Mouse (Mus musculus) inflammation-experienced regulatory T-cells, adult 16 weeks (primary cell): Measurements from ENCODE around the gene Cdkl1. TPM values are rescaled to one million over a fixed set of nuclear protein-coding genes. Genes with fewer than 3 reads are reported as not detected.

Source experiments
- polyA plus RNA-seq: library from polyadenylated mRNA; unstranded; fragments of 100-300 nt; shearing (Covaris generic); gene quantifications from one replicate; pipeline ENCODE4 v1.2.1, GENCODE M21; 2017

The Cdkl1 gene
- polyA plus RNA-seq = not detected

DNA sequence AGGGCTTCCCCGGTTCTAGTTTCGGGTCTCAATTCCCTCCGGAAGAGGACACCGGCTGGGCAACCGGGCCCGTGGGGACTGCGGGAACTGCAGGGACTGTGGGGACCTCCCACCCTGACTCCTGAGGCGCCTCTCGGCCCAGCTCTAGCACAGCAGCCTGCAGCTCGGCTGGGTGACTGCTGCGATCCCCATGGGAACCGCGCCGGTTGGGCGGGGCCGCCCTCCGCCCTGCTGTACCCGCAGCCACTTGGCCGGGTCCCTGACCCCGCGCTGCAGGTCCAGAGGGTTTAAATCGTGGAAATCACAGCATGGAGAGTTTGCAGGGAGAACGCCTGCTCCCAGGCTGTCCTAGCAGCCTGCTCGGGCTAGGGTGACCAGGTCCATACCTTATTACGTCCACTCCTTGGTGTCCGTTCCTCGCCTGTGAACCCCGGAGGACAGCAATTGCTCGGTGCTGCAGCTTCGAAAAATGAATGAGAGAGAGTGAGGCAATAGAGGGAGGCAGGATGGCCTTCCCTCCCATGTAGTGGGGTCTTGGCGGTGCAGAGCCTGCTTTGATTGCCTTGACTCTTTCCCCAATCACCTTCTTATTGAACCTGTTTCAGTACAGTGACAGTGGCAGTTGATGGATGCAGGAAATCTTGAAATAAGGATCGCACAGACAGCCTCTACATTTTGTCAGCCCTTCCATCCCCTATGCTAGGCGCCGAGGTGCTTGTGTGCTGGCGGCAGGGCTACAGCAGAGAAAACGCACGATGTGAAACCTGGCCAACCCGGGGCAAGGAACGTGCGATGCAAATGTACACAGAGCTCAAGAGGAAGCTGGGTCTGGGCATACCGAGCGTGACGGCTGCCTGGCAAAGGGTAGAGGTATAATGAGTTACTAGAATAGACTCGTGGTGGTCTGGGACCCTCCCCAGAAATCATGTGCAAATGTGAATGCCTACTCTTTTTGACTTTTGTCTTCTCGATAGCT, at the start of gene Cdkl1:
Cdkl1 (minus strand) TSS at position 738 of the 976 bp plus-strand sequence.

GRCm38 (mm10) chr12:69724711-69725460, 66.2 kb downstream of the Cdkl1 start, which contains the start of the genes L2hgdh and Atp5s:
TSS of gene L2hgdh (minus strand) at chr12:69724873.
TSS of gene Atp5s (plus strand) at chr12:69724950.

Other genes with a start within 250 kb of the Cdkl1 start
- 3.8 TPM for gene Vcpkmt, start 208.2 kb downstream of the Cdkl1 start, polyA plus RNA-seq
- gene Sos2, start 109.4 kb downstream of the Cdkl1 start, polyA plus RNA-seq = 6.9 TPM
- gene L2hgdh, start 66.4 kb downstream of the Cdkl1 start, polyA plus RNA-seq = 6.5 TPM
- gene Atp5s, start 66.3 kb downstream of the Cdkl1 start, polyA plus RNA-seq = 31.7 TPM
- gene Atl1, start 101.3 kb upstream of the Cdkl1 start, polyA plus RNA-seq = 0.24 TPM
- gene Map4k5, start 101.9 kb upstream of the Cdkl1 start, polyA plus RNA-seq = 3.0 TPM
- 1.3 TPM for gene Sav1, start 195.7 kb upstream of the Cdkl1 start, polyA plus RNA-seq